Mouse (Mus musculus) embryonic facial prominence, embryonic 14.5 days (tissue): ENCODE measurements around the gene Aurkaip1. TPM values are rescaled to one million over a fixed set of nuclear protein-coding genes. Genes with fewer than 3 reads are reported as not detected.

Experiments used
- ATAC-seq: fragments of 200-750 bp; cut with Nextera tagmentation; 2 replicates; pipeline ENCODE4 v1.8.0; 2017; ENCODE audit warnings: low read depth, moderate number of reproducible peaks, moderate TSS enrichment
- DNase-seq: peaks from one replicate; pipeline ENCODE4 v3.0.0-alpha.2; 2015; ENCODE audit warnings: low spot score
- H3K27ac ChIP-seq: fragments of 300-500 bp; sonication (generic); replicated peaks from 2 replicates; pipeline ENCODE4 v1.5.1; 2014; ENCODE audit warnings: low read depth, mild to moderate bottlenecking, low read length, moderate library complexity
- H3K27me3 ChIP-seq: fragments of 300-500 bp; sonication (generic); replicated peaks from 2 replicates; pipeline ENCODE4 v1.6.1; 2014; ENCODE audit warnings: low read length; ENCODE audit not compliant: control insufficient read depth, insufficient read depth
- H3K36me3 ChIP-seq: fragments of 300-500 bp; sonication (generic); 2 replicates; pipeline ENCODE4 v1.6.1; 2014; ENCODE audit warnings: low read length, mixed read lengths; ENCODE audit not compliant: control insufficient read depth, insufficient read depth
- H3K4me1 ChIP-seq: fragments of 300-500 bp; sonication (generic); 2 replicates; pipeline ENCODE4 v1.6.1; 2014; ENCODE audit warnings: antibody characterized with exemption, low read length; ENCODE audit not compliant: control insufficient read depth, insufficient read depth
- H3K4me2 ChIP-seq: fragments of 300-500 bp; sonication (generic); 2 replicates; pipeline ENCODE4 v1.6.1; 2014; ENCODE audit warnings: low read depth, mild to moderate bottlenecking, low read length, moderate library complexity, mixed read lengths
- H3K4me3 ChIP-seq: fragments of 300-500 bp; sonication (generic); 2 replicates; pipeline ENCODE4 v1.5.1; 2014; ENCODE audit warnings: low read depth, mild to moderate bottlenecking, low read length
- H3K9ac ChIP-seq: fragments of 300-500 bp; sonication (generic); 2 replicates; pipeline ENCODE4 v1.6.1; 2014; ENCODE audit warnings: low read depth, mild to moderate bottlenecking, low read length, moderate library complexity, mixed read lengths
- H3K9me3 ChIP-seq: fragments of 300-500 bp; sonication (generic); 2 replicates; pipeline ENCODE4 v1.6.1; 2016; ENCODE audit warnings: low read length; ENCODE audit not compliant: control insufficient read depth
- WGBS: fragments of 180-500 bp; shearing (Covaris S2); extraction: QIAGEN DNeasy Blood & Tissue Kit; methylation state at CpG from one replicate; pipeline ENCODE4 v1.1.7; 2014; 5-methylcytosine and 5-hydroxymethylcytosine counted together
- polyA plus RNA-seq: library from polyadenylated mRNA; unstranded; fragments of >200 nt; fragmentation: Nextera tagmentation; extraction: Ambion mirVana; gene quantifications from 2 replicates; pipeline ENCODE4 v1.2.1, GENCODE M21; 2014

Aurkaip1 gene
- polyA plus RNA-seq, 1 experiment from 2014 or later = 126 TPM

GRCm38 (mm10) chr4:155833836-155834235 is 2.8 kb downstream of the Aurkaip1 start:
- WGBS = 33% methylated on average over 2 of the region's 2 CpGs
- DNase-seq (peak; percentile 93), ATAC-seq (peak; percentile 42)
- H3K4me2 ChIP-seq = no peak overlapping the region
- H3K27ac ChIP-seq = peak overlapping the region; percentile 46
- H3K9me3 ChIP-seq = no peaks in the 10 kb centered on the region
- H3K4me1 ChIP-seq = peaks cover 27% of the 10 kb centered on the region
- peaks cover 10% of the 10 kb centered on the region for H3K36me3 ChIP-seq
- H3K4me3 ChIP-seq = no peak overlapping the region
- no peaks in the 10 kb centered on the region for H3K27me3 ChIP-seq
- no peak overlapping the region for H3K9ac ChIP-seq

- H3K9me3 ChIP-seq = no peaks in the 10 kb centered on the region
- 75% methylated on average over 11 of the region's 11 CpGs for WGBS
- H3K27me3 ChIP-seq = no peaks in the 10 kb centered on the region
- 0 out of 2 replicates have a peak overlapping the region, but pooled peaks have one; percentile 25 for H3K9ac ChIP-seq
- H3K27ac ChIP-seq = peak overlapping the region; percentile 81
- ATAC-seq (no peak), DNase-seq (peak; percentile 56)
- H3K36me3 ChIP-seq = peaks cover 16% of the 10 kb centered on the region
- H3K4me2 ChIP-seq = peak overlapping the region; percentile 18; the same call in 1 of the 2 replicates
- H3K4me3 ChIP-seq = no peak overlapping the region
- peaks cover 39% of the 10 kb centered on the region for H3K4me1 ChIP-seq
Measured at GRCm38 (mm10) chr4:155837404-155838010, 6.4 kb downstream of the Aurkaip1 start.

- Histone ChIP-seq H3K27me3 (no peaks in the 10 kb centered on the region), H3K36me3 (peaks cover 9% of the 10 kb centered on the region; the same call in 1 of the 2 replicates), H3K9me3 (no peaks in the 10 kb centered on the region), H3K4me1 (peaks cover 36% of the 10 kb centered on the region), H3K27ac (peak overlapping the region; percentile 81), H3K4me2 (peak overlapping the region; percentile 94), H3K9ac (0 out of 2 replicates have a peak overlapping the region, but pooled peaks have one; percentile 69), H3K4me3 (no peak overlapping the region)
- DNase-seq = peak; percentile 64
- 60% methylated on average over 8 of the region's 8 CpGs for WGBS
- no peak for ATAC-seq
Measured at GRCm38 (mm10) chr4:155838187-155839153, 7.4 kb downstream of the Aurkaip1 start.

- Histone ChIP-seq H3K27ac (peak within 1 kb of the TSS; percentile 81), H3K4me2 (peak within 1 kb of the TSS; percentile 94), H3K4me3 (peak within 1 kb of the TSS; percentile 52), H3K27me3 (no peaks in the 10 kb centered on the region), H3K4me1 (peaks cover 30% of the 10 kb centered on the region), H3K36me3 (peaks cover 14% of the 10 kb centered on the region; the same call in 1 of the 2 replicates), H3K9me3 (no peaks in the 10 kb centered on the region), H3K9ac (peak within 1 kb of the TSS; percentile 69)
- peak; percentile 84 for ATAC-seq
- DNase-seq = peak; percentile 92
- 6% methylated on average over 16 of the region's 16 CpGs for WGBS
Measured at GRCm38 (mm10) chr4:155839483-155839910, 8.4 kb downstream of the Aurkaip1 start, which contains the start of gene Mxra8. Mxra8 (plus strand) TSS chr4:155839680.

- Histone ChIP-seq H3K27me3 (no peaks in the 10 kb centered on the region), H3K27ac (peak overlapping the region; percentile 81), H3K9ac (peak overlapping the region; percentile 69), H3K9me3 (no peaks in the 10 kb centered on the region), H3K4me2 (peak overlapping the region; percentile 94), H3K4me3 (peak overlapping the region; percentile 52), H3K4me1 (peaks cover 30% of the 10 kb centered on the region), H3K36me3 (peaks cover 14% of the 10 kb centered on the region; the same call in 1 of the 2 replicates)
- ATAC-seq = no peak
- WGBS = 4% methylated on average over 7 of the region's 8 CpGs
- no peak for DNase-seq
Measured at GRCm38 (mm10) chr4:155840076-155841002, 9.3 kb downstream of the Aurkaip1 start.

- H3K4me3 ChIP-seq = peak overlapping the region; percentile 52
- H3K36me3 ChIP-seq = peaks cover 14% of the 10 kb centered on the region; the same call in 1 of the 2 replicates
- peak overlapping the region; percentile 94 for H3K4me2 ChIP-seq
- H3K9me3 ChIP-seq = no peaks in the 10 kb centered on the region
- H3K9ac ChIP-seq = peak overlapping the region; percentile 69
- peak overlapping the region; percentile 81 for H3K27ac ChIP-seq
- ATAC-seq (peak; percentile 58), DNase-seq (peak; percentile 89)
- under 1% methylated on average over 31 of the region's 32 CpGs for WGBS
- no peaks in the 10 kb centered on the region for H3K27me3 ChIP-seq
- H3K4me1 ChIP-seq = peaks cover 30% of the 10 kb centered on the region
Measured at GRCm38 (mm10) chr4:155841003-155841454, 10.0 kb downstream of the Aurkaip1 start.

GRCm38 (mm10) chr4:155841651-155842270 is 10.7 kb downstream of the Aurkaip1 start:
- no peak for ATAC-seq
- Histone ChIP-seq H3K4me3 (peak overlapping the region; percentile 52), H3K36me3 (peaks cover 14% of the 10 kb centered on the region; the same call in 1 of the 2 replicates), H3K9me3 (no peaks in the 10 kb centered on the region), H3K4me2 (peak overlapping the region; percentile 94), H3K4me1 (peaks cover 34% of the 10 kb centered on the region), H3K9ac (no peak overlapping the region), H3K27ac (no peak overlapping the region), H3K27me3 (no peaks in the 10 kb centered on the region)
- no peak for DNase-seq
- 42% methylated on average over 38 of the region's 38 CpGs for WGBS
